Mouse (Mus musculus): ENCODE data around the gene Cep350. TPM values are rescaled to one million over a fixed set of nuclear protein-coding genes. Genes with fewer than 3 reads are reported as not detected.
A peak's percentile ranks its signal among the peaks of the same experiment; 100 is the strongest.
"Not testable (repeated sequence)": the region's sequence is repeated elsewhere in the genome, so short reads cannot be mapped to it uniquely, and the experiment has no call there.

Gene Cep350
- total RNA-seq, 2 experiments from 2014 or later = 46.2 to 48.1 TPM

- intact Hi-C loops (cut with DNase I) = no loop called here
- no peak for DNase-seq (ENCODE audit: low spot score in 2 of 2)
These were observed 69.5 kb downstream of the Cep350 start for GRCm38 (mm10) chr1:155903561-155903960.

GRCm38 (mm10) chr1:155901348-155901747, 71.7 kb downstream of the Cep350 start:
- no peak for DNase-seq (ENCODE audit: low spot score in 2 of 2)
- intact Hi-C loops (cut with DNase I) = no loop called here

- no peak for DNase-seq (ENCODE audit: low spot score in 2 of 2)
- intact Hi-C loops (cut with DNase I) = no loop called here
These were observed 78.7 kb downstream of the Cep350 start for GRCm38 (mm10) chr1:155894382-155894781.

- no peak for DNase-seq (ENCODE audit: low spot score in 2 of 2)
- intact Hi-C loops (cut with DNase I) = no loop called here
These were observed 86.2 kb downstream of the Cep350 start for GRCm38 (mm10) chr1:155886846-155887245.

- intact Hi-C loops (cut with DNase I); DNase-seq (ENCODE audit: low spot score in 2 of 2): not testable (repeated sequence)
These were observed 90.3 kb downstream of the Cep350 start for GRCm38 (mm10) chr1:155882646-155883231.

GRCm38 (mm10) chr1:155879596-155879995, 93.5 kb downstream of the Cep350 start:
- intact Hi-C loops (cut with DNase I) = no loop called here
- DNase-seq (ENCODE audit: low spot score in 2 of 2) = no peak

GRCm38 (mm10) chr1:155862967-155863366, 110.1 kb downstream of the Cep350 start:
- DNase-seq (ENCODE audit: low spot score in 2 of 2) = no peak
- intact Hi-C loops (cut with DNase I) = loop anchor here (5.0 kb wide), 1 partner anchor 69 kb away; no protein-coding TSS in a partner anchor

- intact Hi-C loops (cut with DNase I) = no loop called here
- peak in 1 of 2 experiments; percentile 16 for DNase-seq (ENCODE audit: low spot score in 2 of 2)
These were observed 117.9 kb downstream of the Cep350 start for GRCm38 (mm10) chr1:155854926-155855702.

- no peak for DNase-seq (ENCODE audit: low spot score in 2 of 2)
- intact Hi-C loops (cut with DNase I) = no loop called here
These were observed 120.0 kb downstream of the Cep350 start for GRCm38 (mm10) chr1:155853009-155853408.

GRCm38 (mm10) chr1:155844235-155844634, 128.8 kb downstream of the Cep350 start:
- intact Hi-C loops (cut with DNase I) = no loop called here

GRCm38 (mm10) chr1:155843538-155843937, 129.5 kb downstream of the Cep350 start:
- DNase-seq (ENCODE audit: low spot score in 2 of 2) = no peak
- intact Hi-C loops (cut with DNase I) = no loop called here

More at GRCm38 (mm10) chr1:155844235-155844634, 128.8 kb downstream of the Cep350 start:
- no peak for DNase-seq (ENCODE audit: low spot score in 2 of 2)

- DNase-seq (ENCODE audit: low spot score in 2 of 2) = no peak
- intact Hi-C loops (cut with DNase I) = no loop called here
These were observed 137.4 kb downstream of the Cep350 start for GRCm38 (mm10) chr1:155835667-155836066.

- intact Hi-C loops (cut with DNase I) = no loop called here
These were observed 139.4 kb downstream of the Cep350 start for GRCm38 (mm10) chr1:155833610-155834009.

GRCm38 (mm10) chr1:155831958-155832357, 141.1 kb downstream of the Cep350 start:
- DNase-seq (ENCODE audit: low spot score in 2 of 2) = no peak
- intact Hi-C loops (cut with DNase I) = no loop called here

More at GRCm38 (mm10) chr1:155833610-155834009, 139.4 kb downstream of the Cep350 start:
- DNase-seq (ENCODE audit: low spot score in 2 of 2) = no peak

GRCm38 (mm10) chr1:155830861-155831260, 142.2 kb downstream of the Cep350 start:
- intact Hi-C loops (cut with DNase I) = no loop called here
- DNase-seq (ENCODE audit: low spot score in 2 of 2) = no peak

GRCm38 (mm10) chr1:155827703-155828295, 145.3 kb downstream of the Cep350 start:
- intact Hi-C loops (cut with DNase I) = no loop called here
- DNase-seq (ENCODE audit: low spot score in 2 of 2) = no peak

- intact Hi-C loops (cut with DNase I) = no loop called here
- no peak for DNase-seq (ENCODE audit: low spot score in 2 of 2)
These were observed 146.2 kb downstream of the Cep350 start for GRCm38 (mm10) chr1:155826803-155827395.

- no peak for DNase-seq (ENCODE audit: low spot score in 2 of 2)
- intact Hi-C loops (cut with DNase I) = no loop called here
These were observed 146.9 kb downstream of the Cep350 start for GRCm38 (mm10) chr1:155825940-155826716.

GRCm38 (mm10) chr1:155820646-155821045, 152.4 kb downstream of the Cep350 start:
- DNase-seq (ENCODE audit: low spot score in 2 of 2) = no peak
- intact Hi-C loops (cut with DNase I) = no loop called here

- intact Hi-C loops (cut with DNase I) = no loop called here
- no peak for DNase-seq (ENCODE audit: low spot score in 2 of 2)
These were observed 156.9 kb downstream of the Cep350 start for GRCm38 (mm10) chr1:155816167-155816566.
